13 mouse cellular contexts compared by ENCODE assay signal in genomic region chr12:45507400-45507982, GRCm38 (mm10).
DNase-seq lines count a peak whose midpoint lies in the region; ATAC-seq and TF ChIP-seq lines count a peak whose summit lies in the region.
"Had no signal": no experiment of that assay in that cellular context is flagged by ENCODE, and none has a peak within 500 bp of the region (broad histone marks: within the 10 kb centered on the region; RNA-seq: fewer than 3 reads in every experiment).

No protein-coding gene starts in this region.

- H3K27me3 ChIP-seq in forebrain, postnatal 0 days (ENCODE audit: insufficient read depth, low read length), result no peaks in the 10 kb centered on the region
- no peaks in the 10 kb centered on the region for H3K27me3 ChIP-seq in forebrain, embryonic 10.5 days (ENCODE audit: poor library complexity, severe bottlenecking)
- no peaks in the 10 kb centered on the region for H3K27me3 ChIP-seq in midbrain, embryonic 16.5 days (ENCODE audit: control insufficient read depth, insufficient read depth, low read depth, low read length)
- H3K27me3 ChIP-seq: hindbrain, embryonic 15.5 days; limb, embryonic 15.5 days; stomach, embryonic 15.5 days had no signal

- H3K4me2 ChIP-seq in forebrain, postnatal 0 days (ENCODE audit: low read depth), result no peak overlapping the region
- H3K4me2 ChIP-seq in midbrain, embryonic 16.5 days (ENCODE audit: low read length), result no peak overlapping the region
- H3K4me2 ChIP-seq: hindbrain, embryonic 15.5 days; limb, embryonic 15.5 days; stomach, embryonic 15.5 days had no signal

- no peaks in the 10 kb centered on the region for H3K4me1 ChIP-seq in forebrain, postnatal 0 days (ENCODE audit: insufficient read depth)
- H3K4me1 ChIP-seq in forebrain, embryonic 10.5 days, result peaks cover 8% of the 10 kb centered on the region
- H3K4me1 ChIP-seq in midbrain, embryonic 16.5 days (ENCODE audit: control insufficient read depth, insufficient read depth, low read length), result no peaks in the 10 kb centered on the region
- H3K4me1 ChIP-seq: hindbrain, embryonic 15.5 days; limb, embryonic 15.5 days; stomach, embryonic 15.5 days had no signal

- peak; percentile 36; the same call in 1 of the 2 replicates for ATAC-seq in forebrain, postnatal 0 days
- 0 out of 2 replicates have a peak, but pooled peaks have one; percentile 56 for ATAC-seq in midbrain, embryonic 16.5 days
- ATAC-seq in granulocyte monocyte progenitor cell, adult 5-6 weeks (replicated peaks; ENCODE audit: poor library complexity, severe bottlenecking), result no peak

- no peak for DNase-seq in forebrain, postnatal 0 days
- no peak for DNase-seq in forebrain, embryonic 10.5 days (ENCODE audit: extremely low spot score, low spot score)
- DNase-seq in left cerebral cortex, postnatal 4 days, result peak; percentile 6
- no peak for DNase-seq in left cerebral cortex, adult 11 months (ENCODE audit: low spot score)
- peak; percentile 33 for DNase-seq in embryo, embryonic 11 days
- no peak for DNase-seq in urinary bladder, adult 2 months (ENCODE audit: low spot score)
- DNase-seq: gastrocnemius, postnatal 10 days; lung, postnatal 14 days had no signal

- intact Hi-C loops in left cerebral cortex, postnatal 4 days (cut with DNase I), result no loop called here

- TF ChIP-seq CTCF in forebrain, postnatal 0 days (IDR thresholded peaks at IDR 0.05; ENCODE audit: low read depth), result no peak

- H3K27ac ChIP-seq in forebrain, postnatal 0 days (ENCODE audit: low read depth, low read length), result no peak overlapping the region
- H3K27ac ChIP-seq in forebrain, embryonic 10.5 days, result no peak overlapping the region
- H3K27ac ChIP-seq in midbrain, embryonic 16.5 days (ENCODE audit: low read length), result no peak overlapping the region
- H3K27ac ChIP-seq: hindbrain, embryonic 15.5 days; limb, embryonic 15.5 days; stomach, embryonic 15.5 days had no signal

- no peaks in the 10 kb centered on the region for H3K9me3 ChIP-seq in forebrain, postnatal 0 days (ENCODE audit: low read length)
- H3K9me3 ChIP-seq in forebrain, embryonic 10.5 days, result no peaks in the 10 kb centered on the region
- H3K9me3 ChIP-seq in midbrain, embryonic 16.5 days (replicated peaks; ENCODE audit: control insufficient read depth, low read length, poor library complexity, severe bottlenecking), result no peaks in the 10 kb centered on the region
- H3K9me3 ChIP-seq: hindbrain, embryonic 15.5 days; limb, embryonic 15.5 days; stomach, embryonic 15.5 days had no signal

- no peak overlapping the region for H3K9ac ChIP-seq in forebrain, postnatal 0 days
- H3K9ac ChIP-seq in midbrain, embryonic 16.5 days (ENCODE audit: low read depth, low read length), result no peak overlapping the region
- H3K9ac ChIP-seq: hindbrain, embryonic 15.5 days; limb, embryonic 15.5 days; stomach, embryonic 15.5 days had no signal

- WGBS in forebrain, postnatal 0 days, result 36% methylated on average over 7 of the region's 7 CpGs
- WGBS in forebrain, embryonic 10.5 days, result 51% methylated on average over 7 of the region's 7 CpGs
- WGBS in midbrain, embryonic 16.5 days, result 24% methylated on average over 7 of the region's 7 CpGs

- no peak overlapping the region for H3K4me3 ChIP-seq in forebrain, postnatal 0 days (ENCODE audit: low read depth, low read length)
- H3K4me3 ChIP-seq in forebrain, embryonic 10.5 days, result no peak overlapping the region
- no peak overlapping the region for H3K4me3 ChIP-seq in midbrain, embryonic 16.5 days (ENCODE audit: low read depth, low read length)
- H3K4me3 ChIP-seq: hindbrain, embryonic 15.5 days; limb, embryonic 15.5 days; stomach, embryonic 15.5 days had no signal

- H3K36me3 ChIP-seq in forebrain, postnatal 0 days (ENCODE audit: insufficient read depth), result no peaks in the 10 kb centered on the region
- H3K36me3 ChIP-seq in forebrain, embryonic 10.5 days (replicated peaks), result no peaks in the 10 kb centered on the region
- no peaks in the 10 kb centered on the region for H3K36me3 ChIP-seq in midbrain, embryonic 16.5 days (ENCODE audit: control insufficient read depth, insufficient read depth, low read length)
- H3K36me3 ChIP-seq: hindbrain, embryonic 15.5 days; limb, embryonic 15.5 days; stomach, embryonic 15.5 days had no signal

Comparison
In these comparisons a context has a peak if more than half of its experiments do, and no peak if none do; other contexts are left out.
1. DNase-seq: peak in left cerebral cortex, postnatal 4 days (single experiment) and embryo, embryonic 11 days (single experiment); none in forebrain, postnatal 0 days (single experiment), forebrain, embryonic 10.5 days (single experiment), left cerebral cortex, adult 11 months (single experiment) and urinary bladder, adult 2 months (single experiment).